Mouse (Mus musculus) urinary bladder, postnatal 10 days (tissue): ENCODE results near the gene Nat8f5.
"Not testable (repeated sequence)": the region's sequence is repeated elsewhere in the genome, so short reads cannot be mapped to it uniquely, and the experiment has no call there.

ENCODE experiments used
- DNase-seq: peaks from one replicate; pipeline ENCODE4 v3.0.0; 2022; ENCODE audit warnings: low spot score

Gene Nat8f5

GRCm38 (mm10) chr6:85820837-85821236, at the start of gene Nat8f5, which contains the start of gene Nat8f6:
Gene Nat8f5, minus strand, starts transcription at chr6:85820972.
Gene Nat8f6, minus strand, starts transcription at chr6:85820954.
- no peak for DNase-seq

GRCm38 (mm10) chr6:85869006-85869405, 48.2 kb upstream of the Nat8f5 start, which contains the start of gene Nat8f2:
Gene Nat8f2, minus strand, starts transcription at chr6:85869158.
- not testable (repeated sequence) for DNase-seq

GRCm38 (mm10) chr6:85867726-85868690, 47.2 kb upstream of the Nat8f5 start:
- DNase-seq, result no peak

GRCm38 (mm10) chr6:85866995-85867394, 46.2 kb upstream of the Nat8f5 start:
- DNase-seq, result not testable (repeated sequence)

GRCm38 (mm10) chr6:85866166-85866565, 45.4 kb upstream of the Nat8f5 start:
- not testable (repeated sequence) for DNase-seq

GRCm38 (mm10) chr6:85864900-85865639, 44.3 kb upstream of the Nat8f5 start:
- not testable (repeated sequence) for DNase-seq

- no peak for DNase-seq
Observed at GRCm38 (mm10) chr6:85863840-85864239, 43.1 kb upstream of the Nat8f5 start.

GRCm38 (mm10) chr6:85863136-85863535, 42.4 kb upstream of the Nat8f5 start:
- no peak for DNase-seq

- no peak for DNase-seq
Observed at GRCm38 (mm10) chr6:85862565-85862964, 41.8 kb upstream of the Nat8f5 start.

- DNase-seq, result no peak
Observed at GRCm38 (mm10) chr6:85861247-85861646, 40.5 kb upstream of the Nat8f5 start.

GRCm38 (mm10) chr6:85856194-85856678, 35.5 kb upstream of the Nat8f5 start:
- DNase-seq, result no peak

- DNase-seq, result no peak
Observed at GRCm38 (mm10) chr6:85853481-85853880, 32.7 kb upstream of the Nat8f5 start.

- DNase-seq, result no peak
Observed at GRCm38 (mm10) chr6:85851062-85851773, 30.4 kb upstream of the Nat8f5 start.

- DNase-seq, result no peak
Observed at GRCm38 (mm10) chr6:85849240-85849639, 28.5 kb upstream of the Nat8f5 start.

- no peak for DNase-seq
Observed at GRCm38 (mm10) chr6:85848140-85848539, 27.4 kb upstream of the Nat8f5 start.

GRCm38 (mm10) chr6:85846921-85847320, 26.1 kb upstream of the Nat8f5 start:
- no peak for DNase-seq

GRCm38 (mm10) chr6:85843677-85844458, 23.1 kb upstream of the Nat8f5 start:
- not testable (repeated sequence) for DNase-seq

GRCm38 (mm10) chr6:85839982-85840381, 19.2 kb upstream of the Nat8f5 start:
- no peak for DNase-seq

- no peak for DNase-seq
Observed at GRCm38 (mm10) chr6:85838674-85839073, 17.9 kb upstream of the Nat8f5 start.

- DNase-seq, result not testable (repeated sequence)
Observed at GRCm38 (mm10) chr6:85837307-85837706, 16.5 kb upstream of the Nat8f5 start.

- not testable (repeated sequence) for DNase-seq
Observed at GRCm38 (mm10) chr6:85836827-85837226, 16.1 kb upstream of the Nat8f5 start.
